ENCODE assay signal across 8 mouse cellular contexts in the genomic region with DNA sequence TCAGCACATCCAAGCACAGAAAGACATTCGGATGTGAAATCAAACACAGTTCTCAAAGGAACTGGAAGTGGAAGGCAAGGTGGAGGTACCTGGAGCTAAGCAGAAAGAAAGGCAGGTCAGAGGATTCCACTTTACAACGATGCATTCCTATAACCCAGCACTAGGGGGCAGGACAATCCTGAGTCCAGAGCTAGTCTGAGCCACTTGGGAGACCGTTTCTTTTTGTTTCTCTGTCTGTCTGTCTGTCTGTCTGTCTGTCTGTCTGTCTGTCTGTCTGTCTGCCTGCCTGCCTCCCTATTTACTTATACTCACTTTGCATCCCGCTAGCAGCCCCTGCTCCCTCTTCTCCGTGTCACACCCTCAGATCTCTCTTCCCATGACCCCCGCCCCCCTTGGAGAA. TPM values are rescaled to one million over a fixed set of nuclear protein-coding genes. Genes with fewer than 3 reads are reported as not detected.
A peak's percentile ranks its signal among the peaks of the same experiment; 100 is the strongest.
DNase-seq lines count a peak whose midpoint lies in the region; ATAC-seq and TF ChIP-seq lines count a peak whose summit lies in the region.

No protein-coding gene starts in this region.

- no peaks in the 10 kb centered on the region for H3K36me3 ChIP-seq in embryonic facial prominence, embryonic 14.5 days (ENCODE audit: control insufficient read depth, insufficient read depth, low read length)
- no peaks in the 10 kb centered on the region for H3K36me3 ChIP-seq in hindbrain, postnatal 0 days (ENCODE audit: insufficient read depth, low read length)
- no peaks in the 10 kb centered on the region for H3K36me3 ChIP-seq in liver, embryonic 13.5 days

- peak; percentile 74 for TF ChIP-seq CTCF in hindbrain, postnatal 0 days (IDR thresholded peaks at IDR 0.05; ENCODE audit: low read depth)

- peak overlapping the region; percentile 25; the same call in 1 of the 2 replicates for H3K9ac ChIP-seq in embryonic facial prominence, embryonic 14.5 days (ENCODE audit: low read depth, low read length)
- H3K9ac ChIP-seq in hindbrain, postnatal 0 days (replicated peaks; ENCODE audit: low read length) = no peak overlapping the region
- H3K9ac ChIP-seq in liver, embryonic 13.5 days = no peak overlapping the region

- no peaks in the 10 kb centered on the region for H3K4me1 ChIP-seq in embryonic facial prominence, embryonic 14.5 days (ENCODE audit: control insufficient read depth, insufficient read depth, low read length)
- no peaks in the 10 kb centered on the region for H3K4me1 ChIP-seq in hindbrain, postnatal 0 days (ENCODE audit: insufficient read depth, low read length)
- H3K4me1 ChIP-seq in liver, embryonic 13.5 days (replicated peaks) = peaks cover 2% of the 10 kb centered on the region; the same call in 1 of the 2 replicates

- peak; percentile 40 to 50 for DNase-seq in layer of hippocampus, postnatal 10 days (ENCODE audit: low spot score in 2 of 2)
- DNase-seq in layer of hippocampus, adult 8-10 months (ENCODE audit: low spot score in 2 of 2) = no peak
- DNase-seq in T-cell, adult 2 months (ENCODE audit: low spot score) = peak; percentile 57
- peak; percentile 17 for DNase-seq in embryonic facial prominence, embryonic 14.5 days (ENCODE audit: low spot score)
- peak; percentile 56 for DNase-seq in hindbrain, postnatal 0 days (ENCODE audit: low spot score)
- DNase-seq in liver, embryonic 13.5 days = no peak
- DNase-seq in naive thymus-derived CD4-positive, alpha-beta T cell, adult 2 months (ENCODE audit: low read depth) = peak; percentile 82
- DNase-seq in Muller cell, postnatal 12 days (ENCODE audit: inconsistent ontology term) = no peak

- no peak for ATAC-seq in embryonic facial prominence, embryonic 14.5 days (ENCODE audit: low read depth)
- no peak for ATAC-seq in hindbrain, postnatal 0 days
- no peak for ATAC-seq in liver, embryonic 13.5 days (ENCODE audit: low read depth)

- 25% methylated on average over 6 of the region's 6 CpGs for WGBS in embryonic facial prominence, embryonic 14.5 days
- 23% methylated on average over 6 of the region's 6 CpGs for WGBS in hindbrain, postnatal 0 days
- WGBS in liver, embryonic 13.5 days (ENCODE audit: insufficient replicate concordance) = 13% methylated on average over 6 of the region's 6 CpGs

- peak overlapping the region; percentile 45 for H3K4me2 ChIP-seq in embryonic facial prominence, embryonic 14.5 days (ENCODE audit: low read depth, low read length)
- peak overlapping the region; percentile 33 for H3K4me2 ChIP-seq in hindbrain, postnatal 0 days (ENCODE audit: low read depth, low read length)
- H3K4me2 ChIP-seq in liver, embryonic 13.5 days = peak overlapping the region; percentile 48

- H3K4me3 ChIP-seq in embryonic facial prominence, embryonic 14.5 days (ENCODE audit: low read depth, low read length) = peak overlapping the region; percentile 20; the same call in 1 of the 2 replicates
- peak overlapping the region; percentile 8 for H3K4me3 ChIP-seq in hindbrain, postnatal 0 days (ENCODE audit: low read length)
- H3K4me3 ChIP-seq in liver, embryonic 13.5 days (replicated peaks) = no peak overlapping the region; the same call in 1 of the 2 replicates

- no peaks in the 10 kb centered on the region for H3K9me3 ChIP-seq in embryonic facial prominence, embryonic 14.5 days (ENCODE audit: control insufficient read depth, low read length)
- H3K9me3 ChIP-seq in hindbrain, postnatal 0 days (ENCODE audit: low read length) = no peaks in the 10 kb centered on the region
- H3K9me3 ChIP-seq in liver, embryonic 13.5 days (replicated peaks) = no peaks in the 10 kb centered on the region

- no peak overlapping the region for H3K27ac ChIP-seq in embryonic facial prominence, embryonic 14.5 days (replicated peaks; ENCODE audit: low read depth, low read length)
- H3K27ac ChIP-seq in hindbrain, postnatal 0 days = no peak overlapping the region
- H3K27ac ChIP-seq in liver, embryonic 13.5 days = no peak overlapping the region

- H3K27me3 ChIP-seq in embryonic facial prominence, embryonic 14.5 days (replicated peaks; ENCODE audit: control insufficient read depth, insufficient read depth, low read length) = no peaks in the 10 kb centered on the region
- H3K27me3 ChIP-seq in hindbrain, postnatal 0 days (ENCODE audit: insufficient read depth, low read length) = no peaks in the 10 kb centered on the region
- no peaks in the 10 kb centered on the region for H3K27me3 ChIP-seq in liver, embryonic 13.5 days

RNA-seq across cellular contexts. Expression of gene Ube2d1, which starts 21.1 kb away (rescaled TPM):
- 10 to 100 TPM; 70.3 to 79.7 TPM for total RNA-seq in layer of hippocampus, postnatal 10 days (2021)
- total RNA-seq in layer of hippocampus, adult 8-10 months (2022) = 10 to 100 TPM; 48.3 to 51.1 (median 49.1) TPM
- 72.8 and 80.1 TPM in 2 replicates for polyA plus RNA-seq in embryonic facial prominence, embryonic 14.5 days (2014; fragmentation: Nextera tagmentation; extraction: Ambion mirVana)
- total RNA-seq in hindbrain, postnatal 0 days (2014; rRNA removed) = 58.8 and 72.3 TPM in 2 replicates
- 126 and 145 TPM in 2 replicates for polyA plus RNA-seq in hindbrain, postnatal 0 days (2015; fragmentation: Nextera tagmentation; extraction: Ambion mirVana)
- polyA plus RNA-seq in liver, embryonic 13.5 days (2015; fragmentation: Nextera tagmentation; extraction: Ambion mirVana) = 7.8 and 9.8 TPM in 2 replicates

RNA-seq across cellular contexts. Expression of gene Cisd1, which starts 38.6 kb away (rescaled TPM):
- 100 to 1,000 TPM; 122 to 130 TPM for total RNA-seq in layer of hippocampus, postnatal 10 days (2021)
- total RNA-seq in layer of hippocampus, adult 8-10 months (2022) = 100 to 1,000 TPM; 117 to 140 (median 130) TPM
- 89.2 and 99.6 TPM in 2 replicates for polyA plus RNA-seq in embryonic facial prominence, embryonic 14.5 days (2014; fragmentation: Nextera tagmentation; extraction: Ambion mirVana)
- total RNA-seq in hindbrain, postnatal 0 days (2014; rRNA removed) = 105 and 108 TPM in 2 replicates
- polyA plus RNA-seq in hindbrain, postnatal 0 days (2015; fragmentation: Nextera tagmentation; extraction: Ambion mirVana) = 388 and 399 TPM in 2 replicates
- 101 and 103 TPM in 2 replicates for polyA plus RNA-seq in liver, embryonic 13.5 days (2015; fragmentation: Nextera tagmentation; extraction: Ambion mirVana)

RNA-seq across cellular contexts. Expression of gene Ipmk, which starts 41.4 kb away (rescaled TPM):
- 10 to 100 TPM; 32.5 to 33.6 TPM for total RNA-seq in layer of hippocampus, postnatal 10 days (2021)
- total RNA-seq in layer of hippocampus, adult 8-10 months (2022) = 10 to 100 TPM; 35.0 to 41.8 (median 37.4) TPM
- 11.9 and 12.3 TPM in 2 replicates for polyA plus RNA-seq in embryonic facial prominence, embryonic 14.5 days (2014; fragmentation: Nextera tagmentation; extraction: Ambion mirVana)
- 17.3 and 19.0 TPM in 2 replicates for total RNA-seq in hindbrain, postnatal 0 days (2014; rRNA removed)
- polyA plus RNA-seq in hindbrain, postnatal 0 days (2015; fragmentation: Nextera tagmentation; extraction: Ambion mirVana) = 14.0 and 14.4 TPM in 2 replicates
- 8.3 and 11.2 TPM in 2 replicates for polyA plus RNA-seq in liver, embryonic 13.5 days (2015; fragmentation: Nextera tagmentation; extraction: Ambion mirVana)

Comparison
In these comparisons a context has a peak if more than half of its experiments do, and no peak if none do; other contexts are left out.
1. DNase-seq: peak in layer of hippocampus, postnatal 10 days (2 of 2), T-cell, adult 2 months (single experiment), embryonic facial prominence, embryonic 14.5 days (single experiment), hindbrain, postnatal 0 days (single experiment) and naive thymus-derived CD4-positive, alpha-beta T cell, adult 2 months (single experiment); none in layer of hippocampus, adult 8-10 months (0 of 2), liver, embryonic 13.5 days (single experiment) and Muller cell, postnatal 12 days (single experiment).
2. Peak in every context shown above with its lines, with median percentiles within 50 percentile points of each other: H3K4me2 ChIP-seq.